Mouse (Mus musculus) bone marrow macrophage, adult 2 months (primary cell): ENCODE measurements at regions not wholly inside any gene's neighbourhood (a gene's known extent, or its start where the extent isn't known, plus 50 kb on each side); places are given as distances from the start of the nearest gene placed in this dataset.
"Not testable (repeated sequence)": the region's sequence is repeated elsewhere in the genome, so short reads cannot be mapped to it uniquely, and the experiment has no call there.

ENCODE experiments used
- H3K27ac ChIP-seq: 2 replicates; pipeline ENCODE4 v1.5.1; 2012; ENCODE audit warnings: low read depth, low read length; ENCODE audit not compliant: insufficient read depth
- H3K4me1 ChIP-seq: 2 replicates; pipeline ENCODE4 v1.6.1; 2012; ENCODE audit warnings: low read length; ENCODE audit not compliant: control insufficient read depth, insufficient read depth
- H3K4me3 ChIP-seq: 2 replicates; pipeline ENCODE4 v1.5.1; 2012; ENCODE audit warnings: mild to moderate bottlenecking, low read length, moderate library complexity; ENCODE audit not compliant: insufficient read depth
- CTCF ChIP-seq: IDR thresholded peaks from 2 replicates; pipeline ENCODE4 v1.5.1; 2012; ENCODE audit warnings: low read depth, mild to moderate bottlenecking, low read length, moderate library complexity
- POLR2A ChIP-seq: IDR thresholded peaks from 2 replicates; pipeline ENCODE4 v1.6.1; 2012; ENCODE audit warnings: mild to moderate bottlenecking, low read depth, low read length, borderline replicate concordance

DNA sequence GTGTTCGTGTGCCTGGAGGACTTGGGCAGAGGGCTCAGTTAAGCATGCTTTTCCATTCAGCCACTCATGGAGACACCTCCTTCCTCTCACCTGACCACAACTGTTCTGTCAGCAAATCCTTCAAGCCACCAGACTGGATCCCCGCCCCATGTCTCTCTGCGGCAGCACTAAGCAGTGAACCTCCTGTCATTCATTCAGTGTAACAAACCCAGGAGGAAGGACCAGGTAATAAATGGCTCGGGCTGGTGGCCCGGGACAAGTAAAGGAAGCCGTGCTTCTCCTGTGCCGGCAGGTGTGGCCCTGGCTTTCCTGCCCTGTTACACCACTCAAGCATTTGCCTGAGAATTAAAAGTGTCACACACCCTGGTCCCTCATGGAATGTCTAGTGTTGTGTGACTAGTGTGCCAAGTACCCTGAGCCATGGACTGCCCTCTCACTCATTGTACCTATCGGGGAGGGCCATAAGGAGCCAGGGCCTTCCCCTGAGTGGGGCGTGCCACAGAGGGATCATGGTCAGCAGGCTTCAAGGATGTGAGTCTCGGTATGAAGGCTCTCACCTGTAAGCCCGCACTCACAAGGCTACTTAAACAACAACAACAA, 207.6 kb upstream of the Lrfn2 start:
- no peak overlapping the region for H3K4me3 ChIP-seq
- TF ChIP-seq CTCF (no peak), POLR2A (no peak)
- H3K27ac ChIP-seq = no peak overlapping the region
- no peaks in the 10 kb centered on the region for H3K4me1 ChIP-seq

GRCm38 (mm10) chr17:48726460-48726859, 205.7 kb upstream of the Lrfn2 start:
- Histone ChIP-seq H3K27ac (no peak overlapping the region), H3K4me3 (no peak overlapping the region), H3K4me1 (no peaks in the 10 kb centered on the region)
- TF ChIP-seq POLR2A (no peak), CTCF (no peak)

GRCm38 (mm10) chr17:48733801-48734200, 198.4 kb upstream of the Lrfn2 start:
- TF ChIP-seq POLR2A (no peak), CTCF (no peak)
- Histone ChIP-seq H3K27ac (no peak overlapping the region), H3K4me1 (no peaks in the 10 kb centered on the region), H3K4me3 (no peak overlapping the region)

GRCm38 (mm10) chr17:48737181-48737580, 195.0 kb upstream of the Lrfn2 start:
- not testable (repeated sequence) for H3K4me1 ChIP-seq

DNA sequence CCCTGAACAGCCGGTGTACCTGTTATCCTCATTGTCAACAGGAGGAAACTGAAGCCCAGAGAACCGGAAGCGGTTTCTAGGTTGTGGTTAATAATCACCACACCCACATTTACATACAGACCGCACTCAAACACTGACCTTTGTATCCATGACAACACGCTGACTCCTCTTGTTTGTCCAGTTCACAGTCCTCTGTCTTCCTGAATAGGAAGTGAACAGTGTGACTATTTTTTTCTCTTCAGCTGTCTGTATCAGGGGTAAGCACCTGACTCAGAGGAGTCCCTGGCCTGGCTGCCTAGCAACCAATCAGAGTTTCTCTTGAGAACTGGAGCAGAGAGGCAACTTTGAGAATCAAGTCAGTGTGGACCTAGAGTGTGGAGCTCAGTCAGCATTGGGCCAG, 193.5 kb upstream of the Lrfn2 start:
- H3K4me1 ChIP-seq = no peaks in the 10 kb centered on the region
- no peak for TF ChIP-seq CTCF
- no peak overlapping the region for H3K4me3 ChIP-seq
- no peak overlapping the region for H3K27ac ChIP-seq

More at GRCm38 (mm10) chr17:48737181-48737580, 195.0 kb upstream of the Lrfn2 start:
- H3K4me3 ChIP-seq, H3K27ac ChIP-seq: not testable (repeated sequence)

- TF ChIP-seq POLR2A (no peak), CTCF (no peak)
- Histone ChIP-seq H3K4me1 (no peaks in the 10 kb centered on the region), H3K27ac (no peak overlapping the region), H3K4me3 (no peak overlapping the region)
Measured at GRCm38 (mm10) chr17:48742769-48743405, 189.3 kb upstream of the Lrfn2 start.

- TF ChIP-seq POLR2A = no peak
- no peak for TF ChIP-seq CTCF
Measured at GRCm38 (mm10) chr17:48770099-48770498, 162.1 kb upstream of the Lrfn2 start.

DNA sequence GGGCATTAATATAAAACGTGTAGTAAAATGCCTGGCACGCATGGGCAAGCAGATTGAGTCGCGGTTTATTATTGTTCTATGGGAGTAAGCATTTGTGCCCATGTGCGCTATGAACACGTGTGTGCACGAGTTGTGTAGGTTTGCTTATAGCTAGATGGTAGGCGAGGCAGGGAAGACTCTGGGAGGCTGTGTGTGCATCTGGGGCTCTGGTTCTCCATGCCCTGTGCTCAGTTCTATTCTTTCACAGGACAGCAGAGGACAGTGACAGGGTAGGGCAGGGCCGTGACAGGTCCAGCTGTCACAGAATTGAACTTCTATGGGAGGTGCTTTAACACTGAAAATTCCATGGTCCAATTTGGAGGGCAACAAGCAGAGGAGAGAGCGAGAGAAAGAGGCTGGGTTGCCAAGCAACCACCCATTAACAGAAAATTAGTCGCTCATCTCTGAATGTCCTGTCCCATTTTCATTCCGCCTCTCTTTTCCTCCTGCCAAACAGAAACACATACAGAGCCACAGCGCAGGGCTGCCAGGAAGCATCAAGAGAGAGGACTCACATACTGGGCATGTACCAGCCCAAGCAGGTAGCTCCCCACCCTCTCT, 160.4 kb upstream of the Lrfn2 start:
- TF ChIP-seq CTCF (no peak), POLR2A (no peak)
- H3K27ac ChIP-seq = no peak overlapping the region
- no peaks in the 10 kb centered on the region for H3K4me1 ChIP-seq

More at GRCm38 (mm10) chr17:48770099-48770498, 162.1 kb upstream of the Lrfn2 start:
- no peaks in the 10 kb centered on the region for H3K4me1 ChIP-seq
- H3K27ac ChIP-seq = no peak overlapping the region
- H3K4me3 ChIP-seq = no peak overlapping the region

GRCm38 (mm10) chr17:48774172-48774890, 157.8 kb upstream of the Lrfn2 start:
- Histone ChIP-seq H3K27ac (no peak overlapping the region), H3K4me1 (no peaks in the 10 kb centered on the region), H3K4me3 (no peak overlapping the region)
- TF ChIP-seq CTCF (no peak), POLR2A (no peak)

More for the DNA sequence above, 160.4 kb upstream of the Lrfn2 start:
- no peak overlapping the region for H3K4me3 ChIP-seq

- no peak for TF ChIP-seq POLR2A
- TF ChIP-seq CTCF = no peak
- H3K4me3 ChIP-seq = no peak overlapping the region
- no peaks in the 10 kb centered on the region for H3K4me1 ChIP-seq
- H3K27ac ChIP-seq = no peak overlapping the region
Measured at GRCm38 (mm10) chr17:48775479-48775878, 156.7 kb upstream of the Lrfn2 start.
